Mouse (Mus musculus): ENCODE data around the gene Heg1. TPM values are rescaled to one million over a fixed set of nuclear protein-coding genes. Genes with fewer than 3 reads are reported as not detected.
A peak's percentile ranks its signal among the peaks of the same experiment; 100 is the strongest.

Gene Heg1
- polyA plus RNA-seq, 1 experiment from 2014 or later = 15.7 TPM

GRCm38 (mm10) chr16:33696811-33697575 lies 12.8 kb downstream of the Heg1 start:
- no peaks in the 10 kb centered on the region for H3K9me3 ChIP-seq
- no peak overlapping the region for H3K4me2 ChIP-seq
- peaks cover 35% of the 10 kb centered on the region for H3K4me1 ChIP-seq
- H3K27ac ChIP-seq = peak overlapping the region; percentile 47; the same call in 1 of the 2 replicates
- no peak for ATAC-seq (ENCODE audit: insufficient number of reproducible peaks, low FRiP score, low TSS enrichment, low read depth)
- H3K4me3 ChIP-seq = no peak overlapping the region
- no peaks in the 10 kb centered on the region for H3K27me3 ChIP-seq
- H3K36me3 ChIP-seq = no peaks in the 10 kb centered on the region
- no peak overlapping the region for H3K9ac ChIP-seq
- WGBS = 74% methylated on average over 13 of the region's 13 CpGs

- Histone ChIP-seq H3K4me3 (no peak overlapping the region), H3K9me3 (no peaks in the 10 kb centered on the region), H3K27ac (peak overlapping the region; percentile 47), H3K4me2 (no peak overlapping the region), H3K36me3 (no peaks in the 10 kb centered on the region), H3K27me3 (no peaks in the 10 kb centered on the region), H3K9ac (no peak overlapping the region), H3K4me1 (peaks cover 35% of the 10 kb centered on the region)
- ATAC-seq (ENCODE audit: insufficient number of reproducible peaks, low FRiP score, low TSS enrichment, low read depth) = no peak
- WGBS = 56% methylated on average over 9 of the region's 9 CpGs
Measured at GRCm38 (mm10) chr16:33697576-33698276, 13.6 kb downstream of the Heg1 start.

GRCm38 (mm10) chr16:33698277-33698790 lies 14.2 kb downstream of the Heg1 start:
- Histone ChIP-seq H3K36me3 (no peaks in the 10 kb centered on the region), H3K27ac (peak overlapping the region; percentile 18; the same call in 1 of the 2 replicates)
- 67% methylated on average over 12 of the region's 12 CpGs for WGBS

GRCm38 (mm10) chr16:33700584-33700983 lies 16.4 kb downstream of the Heg1 start:
- no peak overlapping the region for H3K27ac ChIP-seq
- no peak overlapping the region for H3K4me2 ChIP-seq
- no peak overlapping the region for H3K4me3 ChIP-seq
- no peak overlapping the region for H3K9ac ChIP-seq
- peaks cover 44% of the 10 kb centered on the region for H3K4me1 ChIP-seq
- no peaks in the 10 kb centered on the region for H3K36me3 ChIP-seq
- H3K9me3 ChIP-seq = no peaks in the 10 kb centered on the region
- no peak for ATAC-seq (ENCODE audit: insufficient number of reproducible peaks, low FRiP score, low TSS enrichment, low read depth)
- WGBS = 43% methylated on average over 5 of the region's 5 CpGs
- H3K27me3 ChIP-seq = no peaks in the 10 kb centered on the region

More at GRCm38 (mm10) chr16:33698277-33698790, 14.2 kb downstream of the Heg1 start:
- H3K4me1 ChIP-seq = peaks cover 38% of the 10 kb centered on the region
- no peaks in the 10 kb centered on the region for H3K27me3 ChIP-seq
- no peaks in the 10 kb centered on the region for H3K9me3 ChIP-seq
- no peak overlapping the region for H3K4me2 ChIP-seq
- ATAC-seq (ENCODE audit: insufficient number of reproducible peaks, low FRiP score, low TSS enrichment, low read depth) = no peak
- no peak overlapping the region for H3K9ac ChIP-seq
- no peak overlapping the region for H3K4me3 ChIP-seq

GRCm38 (mm10) chr16:33701872-33702271 lies 17.7 kb downstream of the Heg1 start:
- Histone ChIP-seq H3K27me3 (no peaks in the 10 kb centered on the region), H3K9me3 (no peaks in the 10 kb centered on the region), H3K27ac (no peak overlapping the region), H3K4me3 (no peak overlapping the region), H3K36me3 (no peaks in the 10 kb centered on the region), H3K4me1 (peaks cover 36% of the 10 kb centered on the region), H3K4me2 (no peak overlapping the region), H3K9ac (no peak overlapping the region)
- ATAC-seq (ENCODE audit: insufficient number of reproducible peaks, low FRiP score, low TSS enrichment, low read depth) = no peak
- 77% methylated on average over 4 of the region's 4 CpGs for WGBS

- Histone ChIP-seq H3K36me3 (no peaks in the 10 kb centered on the region), H3K4me3 (no peak overlapping the region), H3K27ac (no peak overlapping the region), H3K4me1 (peaks cover 23% of the 10 kb centered on the region), H3K4me2 (no peak overlapping the region), H3K9ac (no peak overlapping the region), H3K9me3 (no peaks in the 10 kb centered on the region), H3K27me3 (no peaks in the 10 kb centered on the region)
- 73% methylated on average over 9 of the region's 9 CpGs for WGBS
- no peak for ATAC-seq (ENCODE audit: insufficient number of reproducible peaks, low FRiP score, low TSS enrichment, low read depth)
Measured at GRCm38 (mm10) chr16:33704289-33704688, 20.1 kb downstream of the Heg1 start.

- Histone ChIP-seq H3K4me1 (peaks cover 24% of the 10 kb centered on the region), H3K9ac (no peak overlapping the region), H3K36me3 (no peaks in the 10 kb centered on the region), H3K27me3 (no peaks in the 10 kb centered on the region), H3K9me3 (no peaks in the 10 kb centered on the region), H3K27ac (no peak overlapping the region), H3K4me2 (no peak overlapping the region), H3K4me3 (no peak overlapping the region)
- no peak for ATAC-seq (ENCODE audit: insufficient number of reproducible peaks, low FRiP score, low TSS enrichment, low read depth)
- WGBS = 16% methylated on average over 6 of the region's 6 CpGs
Measured at GRCm38 (mm10) chr16:33705258-33705657, 21.1 kb downstream of the Heg1 start.

GRCm38 (mm10) chr16:33706111-33706890 lies 22.1 kb downstream of the Heg1 start:
- ATAC-seq (ENCODE audit: insufficient number of reproducible peaks, low FRiP score, low TSS enrichment, low read depth) = no peak
- no peak overlapping the region for H3K4me3 ChIP-seq
- no peak overlapping the region for H3K27ac ChIP-seq
- no peaks in the 10 kb centered on the region for H3K36me3 ChIP-seq
- no peak overlapping the region for H3K9ac ChIP-seq
- H3K27me3 ChIP-seq = no peaks in the 10 kb centered on the region
- H3K4me2 ChIP-seq = no peak overlapping the region
- 97% methylated on average over 14 of the region's 14 CpGs for WGBS
- no peaks in the 10 kb centered on the region for H3K9me3 ChIP-seq
- peaks cover 16% of the 10 kb centered on the region for H3K4me1 ChIP-seq

- H3K4me1 ChIP-seq = peaks cover 14% of the 10 kb centered on the region
- H3K9ac ChIP-seq = no peak overlapping the region
- 86% methylated on average over 10 of the region's 10 CpGs for WGBS
- no peaks in the 10 kb centered on the region for H3K27me3 ChIP-seq
- no peak overlapping the region for H3K4me2 ChIP-seq
- H3K27ac ChIP-seq = no peak overlapping the region
- no peak overlapping the region for H3K4me3 ChIP-seq
- ATAC-seq (ENCODE audit: insufficient number of reproducible peaks, low FRiP score, low TSS enrichment, low read depth) = no peak
- H3K9me3 ChIP-seq = no peaks in the 10 kb centered on the region
- H3K36me3 ChIP-seq = no peaks in the 10 kb centered on the region
Measured at GRCm38 (mm10) chr16:33708031-33708430, 23.9 kb downstream of the Heg1 start.

GRCm38 (mm10) chr16:33708585-33709397 lies 24.6 kb downstream of the Heg1 start:
- WGBS = 91% methylated on average over 12 of the region's 12 CpGs
- H3K9me3 ChIP-seq = no peaks in the 10 kb centered on the region

GRCm38 (mm10) chr16:33714271-33714670 lies 30.1 kb downstream of the Heg1 start:
- no peak overlapping the region for H3K27ac ChIP-seq
- H3K4me2 ChIP-seq = peak overlapping the region; percentile 25; the same call in 1 of the 2 replicates
- H3K9me3 ChIP-seq = no peaks in the 10 kb centered on the region
- H3K36me3 ChIP-seq = no peaks in the 10 kb centered on the region
- no peak overlapping the region for H3K9ac ChIP-seq
- ATAC-seq (ENCODE audit: insufficient number of reproducible peaks, low FRiP score, low TSS enrichment, low read depth) = peak; percentile 52; the same call in 1 of the 2 replicates
- peaks cover 6% of the 10 kb centered on the region; the same call in 1 of the 2 replicates for H3K4me1 ChIP-seq
- no peaks in the 10 kb centered on the region for H3K27me3 ChIP-seq
- peak overlapping the region; percentile 18; the same call in 1 of the 2 replicates for H3K4me3 ChIP-seq
- 17% methylated on average over 13 of the region's 13 CpGs for WGBS

More at GRCm38 (mm10) chr16:33708585-33709397, 24.6 kb downstream of the Heg1 start:
- no peak overlapping the region for H3K4me3 ChIP-seq
- H3K36me3 ChIP-seq = no peaks in the 10 kb centered on the region
- no peak overlapping the region for H3K4me2 ChIP-seq
- no peak for ATAC-seq (ENCODE audit: insufficient number of reproducible peaks, low FRiP score, low TSS enrichment, low read depth)
- peaks cover 11% of the 10 kb centered on the region for H3K4me1 ChIP-seq
- H3K27ac ChIP-seq = no peak overlapping the region
- no peaks in the 10 kb centered on the region for H3K27me3 ChIP-seq
- no peak overlapping the region for H3K9ac ChIP-seq

Data from limb, embryonic 15.5 days (tissue).